Mouse (Mus musculus) cerebellum, adult 9-11 months (tissue): ENCODE measurements around the gene Flna.
A peak's percentile ranks its signal among the peaks of the same experiment; 100 is the strongest.

Experiments used
- DNase-seq: peaks from one replicate; pipeline ENCODE4 v3.0.0; 2022

Gene Flna

GRCm38 (mm10) chrX:74249615-74250014, at the start of gene Flna:
Gene Flna (minus strand): TSS chrX:74249820.
- peak; percentile 82 for DNase-seq

GRCm38 (mm10) chrX:74298348-74298747, 48.7 kb upstream of the Flna start:
- DNase-seq, result no peak

- DNase-seq, result peak; percentile 97
Measured at GRCm38 (mm10) chrX:74296538-74297448, 47.2 kb upstream of the Flna start, which contains the start of gene Atp6ap1. Gene Atp6ap1 (plus strand): TSS chrX:74297097.

- no peak for DNase-seq
Measured at GRCm38 (mm10) chrX:74293431-74293830, 43.8 kb upstream of the Flna start.

- DNase-seq, result no peak
Measured at GRCm38 (mm10) chrX:74283092-74283437, 33.4 kb upstream of the Flna start.

- peak; percentile 89 for DNase-seq
Measured at GRCm38 (mm10) chrX:74282395-74283091, 32.9 kb upstream of the Flna start.

- DNase-seq, result peak; percentile 84
Measured at GRCm38 (mm10) chrX:74281732-74282394, 32.2 kb upstream of the Flna start, which contains the start of the genes Taz and Dnase1l1. Gene Taz (plus strand): TSS chrX:74281912. Gene Dnase1l1 (minus strand): TSS chrX:74282337.

GRCm38 (mm10) chrX:74281041-74281731, 31.6 kb upstream of the Flna start:
- no peak for DNase-seq

- DNase-seq, result no peak
Measured at GRCm38 (mm10) chrX:74277916-74278315, 28.3 kb upstream of the Flna start.

GRCm38 (mm10) chrX:74273422-74274322, 24.1 kb upstream of the Flna start:
- DNase-seq, result no peak

GRCm38 (mm10) chrX:74270902-74271551, 21.4 kb upstream of the Flna start:
- peak; percentile 45 for DNase-seq

GRCm38 (mm10) chrX:74270062-74270901, 20.7 kb upstream of the Flna start, which contains the start of gene Rpl10:
Gene Rpl10 (plus strand): TSS chrX:74270812.
- peak; percentile 96 for DNase-seq

- no peak for DNase-seq
Measured at GRCm38 (mm10) chrX:74269736-74270061, 20.1 kb upstream of the Flna start.

GRCm38 (mm10) chrX:74257746-74258145, 8.1 kb upstream of the Flna start:
- no peak for DNase-seq

GRCm38 (mm10) chrX:74254888-74255565, 5.4 kb upstream of the Flna start:
- no peak for DNase-seq

GRCm38 (mm10) chrX:74254153-74254887, 4.7 kb upstream of the Flna start, which contains the start of gene Emd:
Gene Emd (plus strand): TSS chrX:74254687.
- peak; percentile 94 for DNase-seq

- peak; percentile 43 for DNase-seq
Measured at GRCm38 (mm10) chrX:74248651-74249050, 969 bp downstream of the Flna start.

- no peak for DNase-seq
Measured at GRCm38 (mm10) chrX:74246693-74247092, 2.9 kb downstream of the Flna start.

- peak; percentile 90 for DNase-seq
Measured at GRCm38 (mm10) chrX:74246213-74246681, 3.4 kb downstream of the Flna start.
